Mouse (Mus musculus) brain, embryonic 14.5 days (tissue): ENCODE results near the gene Fam241a. TPM values are rescaled to one million over a fixed set of nuclear protein-coding genes. Genes with fewer than 3 reads are reported as not detected.

Experiments used
- DNase-seq: peaks from one replicate; pipeline ENCODE4 v3.0.0-alpha.2; 2011; ENCODE audit warnings: low read depth
- CTCF ChIP-seq: fragments of 200-500 bp; IDR thresholded peaks from 2 replicates; pipeline ENCODE4 v1.5.1; 2012; ENCODE audit warnings: inconsistent platforms, mild to moderate bottlenecking, moderate library complexity, borderline replicate concordance; ENCODE audit not compliant: insufficient read depth, insufficient read length; ENCODE audit errors: extremely low read depth
- POLR2A ChIP-seq: fragments of 200-500 bp; IDR thresholded peaks from 2 replicates; pipeline ENCODE4 v1.6.1; 2012; ENCODE audit warnings: mild to moderate bottlenecking, inconsistent platforms, borderline replicate concordance; ENCODE audit not compliant: poor library complexity, insufficient read depth, insufficient read length, severe bottlenecking; ENCODE audit errors: extremely low read depth
- polyA plus RNA-seq: library from polyadenylated mRNA; depleted of rRNA; stranded (reverse); fragments of >200 nt; gene quantifications from 2 replicates; pipeline ENCODE4 v1.2.3, GENCODE M21; 2012

The Fam241a gene
- polyA plus RNA-seq, 1 experiment, result 6.3 TPM

DNA sequence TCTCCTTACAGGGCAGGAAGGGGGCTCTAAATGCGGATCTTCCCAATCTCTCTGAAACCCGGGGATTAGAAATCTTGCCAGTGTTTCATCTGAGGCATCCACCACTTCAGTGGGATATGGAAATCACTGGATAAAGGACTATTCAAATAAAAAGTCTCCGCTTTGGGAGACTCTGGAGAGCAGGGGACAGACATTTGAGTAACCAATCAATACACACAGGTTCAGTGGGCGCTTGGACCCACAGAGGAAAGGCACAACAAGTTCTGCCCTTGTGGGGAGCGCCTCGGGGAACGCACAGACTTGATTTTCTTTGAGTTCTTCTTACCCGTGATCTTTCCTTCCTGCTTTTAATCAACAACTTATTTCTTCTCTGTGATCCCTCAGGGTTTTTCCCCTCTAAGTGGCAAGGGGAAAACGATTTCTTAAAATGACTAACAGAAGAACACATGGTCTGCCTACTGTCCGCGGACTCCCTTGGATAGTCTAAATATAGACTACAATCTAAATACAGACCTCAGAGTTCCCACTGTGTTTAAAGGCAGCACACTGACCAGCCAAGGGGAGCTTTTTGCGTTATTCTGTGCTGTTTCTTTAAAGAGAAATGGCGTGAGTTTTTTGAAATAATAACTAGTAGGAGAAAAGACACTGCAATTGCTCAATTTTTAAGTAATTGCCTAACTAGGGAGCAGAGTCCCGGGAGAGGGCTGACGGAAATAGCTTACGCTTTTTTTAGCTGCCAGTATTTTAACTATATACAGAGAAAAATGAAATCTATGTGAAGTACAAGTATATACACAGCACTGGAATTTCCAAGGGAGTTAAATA, 18.0 kb upstream of the Fam241a start:
- peak; percentile 21 for DNase-seq
- TF ChIP-seq POLR2A, result no peak
- no peak for TF ChIP-seq CTCF

DNA sequence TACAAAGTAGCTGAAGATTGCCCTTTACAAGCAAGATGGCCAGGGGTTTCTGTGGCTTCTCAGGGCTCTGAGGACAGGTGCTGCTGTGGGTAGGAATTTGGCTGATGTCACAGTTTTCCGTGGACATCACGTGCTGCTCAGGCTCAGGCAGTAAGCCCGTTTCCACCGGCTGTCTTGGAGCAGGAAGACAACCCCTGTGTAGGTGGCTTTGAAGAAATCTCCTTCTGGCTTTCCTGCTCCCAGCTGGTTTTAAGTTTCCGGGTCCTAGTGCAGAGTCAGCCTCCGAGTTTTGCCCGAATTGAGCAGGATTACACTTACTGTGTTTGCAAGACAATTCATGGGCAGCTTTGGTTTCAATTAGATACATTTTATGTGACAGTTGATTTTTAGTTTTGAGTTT, 13.8 kb upstream of the Fam241a start:
- no peak for TF ChIP-seq POLR2A
- no peak for TF ChIP-seq CTCF

DNA sequence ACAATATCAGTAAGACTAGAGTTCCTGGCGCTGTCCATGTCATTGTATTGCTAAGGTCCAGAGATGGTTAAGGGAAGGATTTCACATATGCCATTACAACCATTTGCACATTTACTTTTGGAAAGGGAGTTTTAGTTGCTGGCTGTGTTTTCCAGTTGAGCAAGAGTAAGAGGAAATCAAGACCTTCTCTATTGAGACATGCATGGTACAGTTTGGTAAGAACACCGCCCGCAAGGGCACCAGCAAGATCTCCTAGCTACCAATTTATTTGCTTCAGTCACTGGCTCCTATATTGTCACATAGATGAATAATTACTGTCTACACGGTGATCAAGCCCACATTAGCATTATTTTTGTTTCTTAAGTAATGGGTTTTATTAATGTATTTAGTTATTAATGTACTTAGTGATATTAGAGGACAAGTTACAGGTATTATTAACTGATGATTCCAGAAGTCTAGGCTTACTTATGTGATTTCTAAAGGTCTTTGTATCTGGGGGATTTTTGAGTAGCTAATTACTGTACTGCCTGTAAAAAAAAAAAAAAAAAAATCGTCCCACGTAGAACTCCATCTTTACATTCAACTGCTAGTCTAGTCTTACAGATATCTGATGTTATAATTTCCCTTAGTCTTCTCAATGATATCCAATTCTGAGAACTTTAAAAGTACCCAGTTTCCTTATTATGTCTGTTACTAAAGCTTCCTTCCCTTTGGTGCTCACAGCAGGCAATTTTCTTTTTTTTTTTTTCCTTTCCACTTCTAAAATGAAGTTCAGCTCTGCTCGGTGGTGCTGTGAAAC, 944 bp downstream of the Fam241a start:
- TF ChIP-seq POLR2A, result no peak
- no peak for TF ChIP-seq CTCF
- DNase-seq, result peak; percentile 11

More for the DNA sequence above, 13.8 kb upstream of the Fam241a start:
- DNase-seq, result no peak

DNA sequence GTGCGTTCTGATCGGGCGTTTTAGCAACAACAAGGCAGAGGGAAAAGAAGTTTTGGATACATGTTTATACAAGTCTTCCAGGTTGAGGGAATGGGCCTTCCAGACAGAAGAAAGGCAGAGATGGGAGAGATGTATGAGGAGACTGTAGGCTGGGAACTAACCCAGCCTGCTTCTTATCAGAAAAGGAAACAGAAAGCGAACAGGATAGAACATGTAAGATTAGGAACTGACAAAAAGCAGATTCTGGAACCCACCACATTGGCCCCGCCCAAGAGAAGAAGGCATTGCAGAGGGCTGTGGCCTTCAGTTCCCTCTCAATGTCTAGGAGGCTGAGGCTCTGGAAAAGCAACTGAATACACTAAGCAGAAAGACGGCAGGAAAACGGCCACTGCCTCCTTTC, 2.2 kb downstream of the Fam241a start:
- TF ChIP-seq POLR2A, result no peak
- no peak for TF ChIP-seq CTCF
- DNase-seq, result no peak

DNA sequence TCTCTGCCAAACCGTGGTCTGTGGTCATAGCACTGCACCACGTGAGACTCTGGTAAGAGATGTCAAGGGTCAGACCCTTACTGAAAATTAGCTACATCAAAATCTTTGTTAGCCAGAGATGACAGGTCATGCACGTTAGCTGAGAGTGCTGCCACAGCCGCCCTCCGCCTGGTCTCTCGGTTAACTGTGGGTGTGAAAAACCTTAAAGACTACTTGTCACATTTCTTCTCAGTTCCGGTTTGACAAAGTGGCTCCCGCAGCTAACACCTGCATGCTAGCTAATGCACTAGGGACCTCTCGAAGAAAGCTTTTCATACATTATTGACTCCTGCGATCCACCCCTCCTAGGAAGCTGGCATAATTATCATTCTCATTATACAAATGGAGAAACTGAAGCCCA, 4.2 kb downstream of the Fam241a start:
- DNase-seq, result peak; percentile 37
- TF ChIP-seq CTCF (no peak), POLR2A (no peak)

DNA sequence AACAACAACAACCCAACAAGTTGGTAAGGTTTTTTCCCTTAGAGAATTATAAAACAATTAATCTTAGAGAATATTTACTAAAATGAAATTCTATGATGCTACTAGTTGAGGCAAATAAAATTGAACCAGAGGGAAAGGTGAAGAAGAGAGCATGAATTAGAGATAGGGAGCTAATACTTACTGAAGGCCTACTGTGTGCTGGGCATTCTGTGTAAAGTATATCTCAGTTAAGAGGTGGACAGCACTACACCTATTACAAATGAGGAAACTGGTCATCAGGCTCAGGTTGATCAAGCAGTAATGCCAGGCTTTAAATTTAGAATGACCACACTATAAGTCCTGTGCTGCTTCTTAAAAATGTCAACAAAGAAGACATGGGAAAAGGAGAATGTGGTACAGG, 6.1 kb downstream of the Fam241a start:
- TF ChIP-seq CTCF, result no peak
- DNase-seq, result no peak

DNA sequence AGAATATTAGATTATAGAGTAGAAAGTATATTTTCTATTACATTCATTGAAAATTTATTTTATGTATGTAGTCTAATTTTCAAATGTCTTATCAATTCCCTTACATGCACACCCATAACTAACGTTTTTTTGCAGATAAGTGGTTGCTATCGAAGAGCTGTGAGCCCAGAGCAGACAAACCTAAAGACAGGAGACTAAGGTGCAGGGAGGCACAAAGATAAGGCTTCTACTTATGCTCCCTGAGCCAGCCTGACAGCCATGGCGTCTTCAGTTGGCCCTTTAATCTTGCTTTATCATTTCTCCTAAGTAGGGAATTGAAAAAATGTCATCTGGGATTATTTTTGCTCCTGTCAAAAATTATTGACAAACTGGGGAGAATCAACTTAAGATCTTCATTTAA, 6.6 kb downstream of the Fam241a start:
- TF ChIP-seq CTCF, result no peak
- TF ChIP-seq POLR2A, result no peak
- DNase-seq, result no peak

DNA sequence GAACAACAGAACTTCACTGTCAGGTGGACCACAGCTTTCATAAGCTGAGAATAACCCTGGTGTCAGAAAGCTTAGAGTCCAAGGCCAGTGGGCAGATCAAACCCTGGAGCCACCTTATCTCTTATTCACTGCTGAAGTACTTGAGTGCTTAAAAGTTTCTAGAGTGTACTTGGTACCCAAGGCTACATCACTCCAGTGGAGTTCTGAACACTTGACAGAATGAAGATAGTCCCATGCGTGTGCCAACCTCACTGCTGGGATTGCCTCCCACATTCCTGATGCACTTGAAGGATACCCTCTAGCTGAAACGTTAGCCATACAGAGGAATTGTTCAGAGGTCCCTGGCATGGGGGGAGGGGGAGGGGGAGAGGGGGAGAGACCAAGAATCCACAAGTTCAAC, 14.4 kb downstream of the Fam241a start:
- DNase-seq, result no peak
- TF ChIP-seq CTCF, result no peak
- TF ChIP-seq POLR2A, result no peak

DNA sequence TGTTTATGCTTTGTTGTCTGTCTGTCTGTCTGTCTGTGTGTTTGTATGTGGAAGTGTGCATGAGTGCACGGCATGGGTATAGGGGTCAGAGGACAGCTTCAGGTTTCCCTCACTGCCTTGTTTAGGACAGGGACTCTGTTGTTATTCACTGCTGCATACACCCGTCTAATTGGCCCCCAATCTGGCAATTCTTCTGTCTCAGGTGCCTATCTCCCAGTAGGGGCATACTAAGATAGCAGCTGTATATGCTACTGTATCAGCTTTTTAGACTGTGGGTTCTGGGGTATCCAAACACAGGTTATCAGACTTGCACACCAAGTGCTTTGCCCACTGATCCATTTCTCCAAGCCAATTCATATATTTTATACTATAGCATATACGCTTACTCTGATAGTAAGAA, 16.2 kb downstream of the Fam241a start:
- no peak for DNase-seq
- TF ChIP-seq POLR2A (no peak), CTCF (no peak)

DNA sequence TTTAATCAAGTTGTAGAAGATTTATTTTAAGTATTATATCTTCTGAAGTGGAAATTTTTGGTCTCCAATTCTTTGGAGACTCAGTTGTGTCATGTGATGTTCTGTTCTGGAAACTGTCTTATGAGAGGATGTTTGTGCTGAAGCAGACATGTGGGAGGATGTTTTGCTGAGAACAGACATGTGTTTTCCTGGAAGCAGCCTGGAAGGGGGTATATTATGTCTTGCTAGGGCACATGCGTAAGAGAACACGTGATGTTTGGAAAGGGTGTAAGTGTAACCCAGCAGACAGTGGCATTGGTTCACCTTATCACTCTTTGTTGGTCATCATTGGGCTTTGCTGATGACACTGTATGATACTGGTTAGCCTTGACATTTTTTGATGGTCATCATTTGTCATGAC, 20.6 kb downstream of the Fam241a start:
- TF ChIP-seq CTCF, result no peak
- TF ChIP-seq POLR2A, result no peak
- no peak for DNase-seq

DNA sequence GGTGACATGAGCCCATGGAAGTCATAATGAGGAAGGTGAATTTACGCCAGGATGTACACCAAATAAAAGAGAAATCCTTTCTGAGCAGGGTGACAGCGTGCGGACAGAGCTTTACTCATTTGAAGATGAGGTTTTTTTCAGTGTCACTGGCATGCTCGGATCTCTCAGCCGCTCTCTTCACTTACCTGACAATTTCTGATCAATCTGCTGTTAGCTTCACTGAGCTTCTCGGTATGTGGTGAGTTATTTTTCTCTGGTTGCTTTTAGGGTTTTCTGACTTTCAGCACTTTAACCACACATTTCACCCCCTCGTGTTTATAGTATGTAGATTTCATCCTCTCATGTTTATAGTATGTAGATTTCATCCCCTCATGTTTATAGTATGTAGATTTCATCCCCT, 21.1 kb downstream of the Fam241a start:
- no peak for DNase-seq
- TF ChIP-seq CTCF, result no peak
- no peak for TF ChIP-seq POLR2A
